Mouse (Mus musculus): ENCODE data around the gene Nav2. TPM values are rescaled to one million over a fixed set of nuclear protein-coding genes. Genes with fewer than 3 reads are reported as not detected.

Nav2 gene
- polyA plus RNA-seq, 1 experiment from 2014 or later, result 28.1 TPM

- ATAC-seq (ENCODE audit: insufficient number of reproducible peaks, low FRiP score), result no peak
- no peaks in the 10 kb centered on the region for H3K9me3 ChIP-seq (replicated peaks)
- no peak overlapping the region for H3K27ac ChIP-seq (ENCODE audit: poor library complexity, severe bottlenecking)
- H3K9ac ChIP-seq, result no peak overlapping the region
- H3K27me3 ChIP-seq (replicated peaks), result no peaks in the 10 kb centered on the region
- no peak overlapping the region for H3K4me2 ChIP-seq
- no peak overlapping the region for H3K4me3 ChIP-seq
- no peaks in the 10 kb centered on the region for H3K36me3 ChIP-seq
- 56% methylated on average over 4 of the region's 4 CpGs for WGBS
- peaks cover 42% of the 10 kb centered on the region for H3K4me1 ChIP-seq (replicated peaks)
Observed at GRCm38 (mm10) chr7:49082585-49083165, 174.2 kb downstream of the Nav2 start.

GRCm38 (mm10) chr7:49084768-49085167 is 176.3 kb downstream of the Nav2 start:
- 40% methylated on average over 8 of the region's 8 CpGs for WGBS
- H3K4me1 ChIP-seq (replicated peaks), result peaks cover 60% of the 10 kb centered on the region

GRCm38 (mm10) chr7:49085759-49086158 is 177.2 kb downstream of the Nav2 start:
- H3K4me1 ChIP-seq (replicated peaks), result peaks cover 66% of the 10 kb centered on the region
- H3K36me3 ChIP-seq, result no peaks in the 10 kb centered on the region
- H3K27ac ChIP-seq (ENCODE audit: poor library complexity, severe bottlenecking), result peak overlapping the region; percentile 43
- 66% methylated on average over 10 of the region's 10 CpGs for WGBS
- no peak overlapping the region for H3K4me3 ChIP-seq
- H3K27me3 ChIP-seq (replicated peaks), result 0 out of 2 replicates have a peak, but pooled peaks cover under 1% of the 10 kb centered on the region
- no peaks in the 10 kb centered on the region for H3K9me3 ChIP-seq (replicated peaks)
- H3K9ac ChIP-seq, result no peak overlapping the region
- H3K4me2 ChIP-seq, result no peak overlapping the region
- ATAC-seq (ENCODE audit: insufficient number of reproducible peaks, low FRiP score), result no peak

More at GRCm38 (mm10) chr7:49084768-49085167, 176.3 kb downstream of the Nav2 start:
- Histone ChIP-seq H3K4me2 (no peak overlapping the region), H3K9me3 (replicated peaks) (no peaks in the 10 kb centered on the region), H3K4me3 (no peak overlapping the region), H3K36me3 (no peaks in the 10 kb centered on the region), H3K9ac (peak overlapping the region; percentile 26; the same call in 1 of the 2 replicates), H3K27ac (ENCODE audit: poor library complexity, severe bottlenecking) (no peak overlapping the region), H3K27me3 (replicated peaks) (no peaks in the 10 kb centered on the region)
- no peak for ATAC-seq (ENCODE audit: insufficient number of reproducible peaks, low FRiP score)

- Histone ChIP-seq H3K36me3 (no peaks in the 10 kb centered on the region), H3K4me2 (no peak overlapping the region), H3K27me3 (replicated peaks) (0 out of 2 replicates have a peak, but pooled peaks cover 8% of the 10 kb centered on the region), H3K9me3 (replicated peaks) (no peaks in the 10 kb centered on the region), H3K4me3 (no peak overlapping the region), H3K9ac (no peak overlapping the region), H3K27ac (ENCODE audit: poor library complexity, severe bottlenecking) (peak overlapping the region; percentile 94), H3K4me1 (replicated peaks) (peaks cover 71% of the 10 kb centered on the region)
- no peak for ATAC-seq (ENCODE audit: insufficient number of reproducible peaks, low FRiP score)
- 57% methylated on average over 5 of the region's 5 CpGs for WGBS
Observed at GRCm38 (mm10) chr7:49087154-49087553, 178.6 kb downstream of the Nav2 start.

- 0 out of 2 replicates have a peak overlapping the region, but pooled peaks have one; percentile 14 for H3K4me2 ChIP-seq
- 34% methylated on average over 15 of the region's 15 CpGs for WGBS
- H3K36me3 ChIP-seq, result no peaks in the 10 kb centered on the region
- H3K4me1 ChIP-seq (replicated peaks), result peaks cover 76% of the 10 kb centered on the region
- no peak overlapping the region for H3K4me3 ChIP-seq
- H3K9ac ChIP-seq, result no peak overlapping the region
- 0 out of 2 replicates have a peak, but pooled peaks cover 8% of the 10 kb centered on the region for H3K27me3 ChIP-seq (replicated peaks)
- H3K9me3 ChIP-seq (replicated peaks), result no peaks in the 10 kb centered on the region
- ATAC-seq (ENCODE audit: insufficient number of reproducible peaks, low FRiP score), result peak; percentile 77
- H3K27ac ChIP-seq (ENCODE audit: poor library complexity, severe bottlenecking), result peak overlapping the region; percentile 94
Observed at GRCm38 (mm10) chr7:49088198-49088912, 179.8 kb downstream of the Nav2 start.

- 0 out of 2 replicates have a peak, but pooled peaks cover 8% of the 10 kb centered on the region for H3K27me3 ChIP-seq (replicated peaks)
- no peak overlapping the region for H3K4me3 ChIP-seq
- H3K9ac ChIP-seq, result no peak overlapping the region
- ATAC-seq (ENCODE audit: insufficient number of reproducible peaks, low FRiP score), result no peak
- no peaks in the 10 kb centered on the region for H3K9me3 ChIP-seq (replicated peaks)
- WGBS, result 31% methylated on average over 5 of the region's 5 CpGs
- H3K4me2 ChIP-seq, result no peak overlapping the region
- H3K36me3 ChIP-seq, result no peaks in the 10 kb centered on the region
- H3K4me1 ChIP-seq (replicated peaks), result peaks cover 56% of the 10 kb centered on the region
- H3K27ac ChIP-seq (ENCODE audit: poor library complexity, severe bottlenecking), result no peak overlapping the region; the same call in 1 of the 2 replicates
Observed at GRCm38 (mm10) chr7:49091371-49091770, 182.9 kb downstream of the Nav2 start.

GRCm38 (mm10) chr7:49091921-49092320 is 183.4 kb downstream of the Nav2 start:
- Histone ChIP-seq H3K27me3 (replicated peaks) (0 out of 2 replicates have a peak, but pooled peaks cover 8% of the 10 kb centered on the region), H3K36me3 (no peaks in the 10 kb centered on the region), H3K9me3 (replicated peaks) (no peaks in the 10 kb centered on the region), H3K4me1 (replicated peaks) (peaks cover 51% of the 10 kb centered on the region), H3K4me2 (no peak overlapping the region), H3K9ac (no peak overlapping the region), H3K27ac (ENCODE audit: poor library complexity, severe bottlenecking) (no peak overlapping the region), H3K4me3 (no peak overlapping the region)
- 50% methylated on average over 5 of the region's 5 CpGs for WGBS
- ATAC-seq (ENCODE audit: insufficient number of reproducible peaks, low FRiP score), result no peak

GRCm38 (mm10) chr7:49093596-49093995 is 185.1 kb downstream of the Nav2 start:
- Histone ChIP-seq H3K9me3 (replicated peaks) (no peaks in the 10 kb centered on the region), H3K4me3 (no peak overlapping the region), H3K36me3 (no peaks in the 10 kb centered on the region), H3K27me3 (replicated peaks) (0 out of 2 replicates have a peak, but pooled peaks cover 8% of the 10 kb centered on the region), H3K4me2 (no peak overlapping the region), H3K27ac (ENCODE audit: poor library complexity, severe bottlenecking) (no peak overlapping the region), H3K4me1 (replicated peaks) (peaks cover 35% of the 10 kb centered on the region), H3K9ac (no peak overlapping the region)
- no peak for ATAC-seq (ENCODE audit: insufficient number of reproducible peaks, low FRiP score)
- WGBS, result 56% methylated on average over 6 of the region's 6 CpGs

- no peak for ATAC-seq (ENCODE audit: insufficient number of reproducible peaks, low FRiP score)
- H3K27me3 ChIP-seq (replicated peaks), result 0 out of 2 replicates have a peak, but pooled peaks cover 8% of the 10 kb centered on the region
Observed at GRCm38 (mm10) chr7:49094531-49094930, 186.0 kb downstream of the Nav2 start.

GRCm38 (mm10) chr7:49101291-49101690 is 192.8 kb downstream of the Nav2 start:
- H3K4me2 ChIP-seq, result no peak overlapping the region
- H3K9me3 ChIP-seq (replicated peaks), result no peaks in the 10 kb centered on the region
- ATAC-seq (ENCODE audit: insufficient number of reproducible peaks, low FRiP score), result no peak
- no peaks in the 10 kb centered on the region for H3K36me3 ChIP-seq
- H3K4me1 ChIP-seq (replicated peaks), result no peaks in the 10 kb centered on the region
- no peaks in the 10 kb centered on the region for H3K27me3 ChIP-seq (replicated peaks)
- H3K9ac ChIP-seq, result no peak overlapping the region
- 74% methylated on average over 1 of the region's 1 CpGs for WGBS
- no peak overlapping the region for H3K27ac ChIP-seq (ENCODE audit: poor library complexity, severe bottlenecking)
- H3K4me3 ChIP-seq, result no peak overlapping the region

More at GRCm38 (mm10) chr7:49094531-49094930, 186.0 kb downstream of the Nav2 start:
- Histone ChIP-seq H3K4me3 (no peak overlapping the region), H3K4me1 (replicated peaks) (peaks cover 27% of the 10 kb centered on the region), H3K36me3 (no peaks in the 10 kb centered on the region), H3K9ac (no peak overlapping the region), H3K9me3 (replicated peaks) (no peaks in the 10 kb centered on the region), H3K4me2 (no peak overlapping the region), H3K27ac (ENCODE audit: poor library complexity, severe bottlenecking) (no peak overlapping the region)
- 89% methylated on average over 3 of the region's 3 CpGs for WGBS

GRCm38 (mm10) chr7:49102223-49102622 is 193.7 kb downstream of the Nav2 start:
- Histone ChIP-seq H3K4me3 (no peak overlapping the region), H3K9ac (no peak overlapping the region), H3K4me1 (replicated peaks) (no peaks in the 10 kb centered on the region), H3K4me2 (no peak overlapping the region), H3K27ac (ENCODE audit: poor library complexity, severe bottlenecking) (no peak overlapping the region), H3K36me3 (no peaks in the 10 kb centered on the region), H3K27me3 (replicated peaks) (no peaks in the 10 kb centered on the region), H3K9me3 (replicated peaks) (no peaks in the 10 kb centered on the region)
- no peak for ATAC-seq (ENCODE audit: insufficient number of reproducible peaks, low FRiP score)
- 78% methylated on average over 3 of the region's 3 CpGs for WGBS
